Mouse (Mus musculus): ENCODE measurements around the gene Phactr2. TPM values are rescaled to one million over a fixed set of nuclear protein-coding genes. Genes with fewer than 3 reads are reported as not detected.

The Phactr2 gene
- 4.6 and 4.7 TPM in 2 replicates for polyA plus RNA-seq (2012; ENCODE audit: low replicate concordance)

DNA sequence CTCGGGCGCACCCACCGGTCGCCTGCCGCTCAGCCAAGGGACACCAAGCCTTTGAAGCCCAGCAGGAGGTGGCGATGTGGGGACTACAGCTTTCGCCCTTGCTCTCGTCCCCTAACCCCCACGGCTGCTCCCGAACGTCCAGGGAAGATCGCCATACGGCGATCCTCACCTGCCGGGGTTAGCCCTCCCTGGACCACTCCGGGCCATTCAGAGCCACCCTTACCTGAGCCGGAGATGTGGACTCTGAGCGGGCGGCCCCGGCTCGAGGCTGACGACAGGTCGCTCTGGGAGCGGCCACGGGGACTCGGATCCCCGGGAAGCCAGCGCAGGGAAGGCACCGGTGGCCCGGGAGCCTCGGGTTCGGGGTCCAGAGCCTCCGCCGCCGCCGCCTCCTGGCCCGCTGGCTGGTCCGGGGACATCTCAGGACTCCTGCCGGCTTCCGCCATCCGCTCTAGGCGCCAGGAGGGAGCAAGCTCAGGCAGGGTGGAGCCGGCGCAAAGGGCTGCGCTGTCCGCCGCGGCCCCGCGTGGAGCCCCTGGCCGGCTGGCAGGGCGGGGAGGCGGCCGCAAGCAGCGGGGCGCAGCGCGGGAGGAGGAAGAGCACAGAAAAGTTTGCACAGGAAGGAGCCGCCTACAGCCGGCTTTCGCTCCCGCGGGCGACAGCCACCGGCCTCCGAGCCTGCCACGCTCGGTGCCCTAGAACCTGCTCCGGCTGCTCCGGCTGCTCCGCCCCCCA lies at the start of gene Phactr2:
TSS of gene Phactr2 (minus strand) at position 580 of the 735 bp plus-strand sequence.

DNA sequence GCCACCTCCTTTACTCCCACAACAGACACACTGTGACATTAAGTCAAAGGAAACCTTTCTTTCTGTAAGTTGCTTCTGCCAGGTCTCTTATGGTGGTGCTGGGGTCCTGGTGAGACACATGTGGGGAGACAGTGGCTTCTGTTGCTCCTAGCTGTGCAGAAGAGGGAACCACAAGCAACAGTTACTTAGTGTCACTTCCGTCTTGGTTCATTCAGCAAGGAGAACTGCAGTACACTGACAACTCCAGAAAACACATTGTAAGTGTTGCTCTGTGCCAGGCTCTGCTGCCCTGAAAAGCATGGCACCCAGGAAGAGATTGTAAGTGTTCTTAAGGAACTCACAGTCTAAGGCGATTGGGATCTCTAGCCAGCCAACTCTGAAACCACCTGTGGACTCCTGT lies 25.1 kb upstream of the Phactr2 start, which contains the start of gene Fuca2:
TSS of gene Fuca2 (plus strand) at position 210 of the 400 bp plus-strand sequence.

DNA sequence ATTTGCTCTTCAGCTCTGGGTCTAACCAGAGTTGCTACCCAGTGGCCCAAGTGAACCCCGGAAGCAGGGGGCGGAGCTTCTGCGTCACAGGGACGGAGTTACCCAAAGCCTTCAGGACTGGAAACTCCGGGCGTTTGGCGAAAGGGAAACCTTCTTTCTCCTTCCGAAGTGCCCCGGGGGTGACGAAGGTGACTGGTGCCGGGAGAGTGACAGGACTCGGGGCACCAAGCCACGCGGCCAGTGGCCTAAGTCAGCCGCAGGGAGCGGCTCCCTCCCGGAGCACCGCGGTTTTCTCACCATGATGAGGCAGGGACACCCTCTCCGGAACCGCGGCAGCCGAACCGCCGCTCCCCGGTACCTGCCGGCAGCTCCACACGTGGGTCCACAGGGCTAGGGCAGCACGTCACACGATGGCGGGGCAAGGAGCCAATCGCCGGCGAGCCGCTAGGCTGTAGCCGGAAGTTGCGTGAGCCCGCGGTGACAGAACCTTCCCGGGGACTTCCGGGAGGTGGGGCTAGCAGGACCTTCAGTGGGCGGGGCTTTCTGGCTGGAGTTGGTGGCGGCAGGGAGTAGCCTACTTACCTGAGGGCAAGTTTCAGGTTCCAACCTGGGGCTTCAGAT lies 281.4 kb downstream of the Phactr2 start, which contains the start of gene Ltv1:
TSS of gene Ltv1 (minus strand) at position 438 of the 621 bp plus-strand sequence.

DNA sequence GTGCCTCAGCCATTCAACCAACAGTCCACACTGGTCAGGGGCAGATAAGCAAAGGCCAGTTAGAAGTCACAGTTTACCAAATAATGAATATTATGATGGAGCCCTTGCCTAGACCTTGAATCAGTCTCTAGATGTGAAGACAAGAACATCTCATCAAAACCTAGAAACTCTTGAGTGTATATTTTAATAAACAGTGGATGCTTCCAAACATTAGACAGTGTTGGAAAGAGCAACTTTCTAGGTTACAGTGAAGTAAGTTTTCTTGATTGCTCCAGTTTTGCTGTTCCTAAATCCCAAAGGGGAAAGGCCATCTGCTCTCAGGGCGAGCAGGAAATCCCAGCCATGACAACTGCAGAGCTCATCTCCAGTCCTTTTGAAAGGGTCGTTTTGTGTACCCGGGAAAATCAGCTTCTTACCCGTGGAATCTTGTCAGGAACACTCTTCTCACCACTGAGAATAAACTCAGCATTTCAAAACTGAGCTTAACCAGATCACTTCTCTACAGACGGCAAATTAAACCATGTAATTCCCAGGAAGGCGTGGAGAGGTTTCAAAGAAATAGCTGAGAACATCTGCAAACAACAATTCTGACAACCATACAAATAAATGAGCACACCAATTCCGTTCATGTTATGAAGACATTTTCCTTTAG lies 296.1 kb downstream of the Phactr2 start, which contains the start of gene Zc2hc1b:
TSS of gene Zc2hc1b (minus strand) at position 51 of the 652 bp plus-strand sequence.

Other genes starting within 250 kb of the Phactr2 start
- gene Fuca2, start 25.1 kb upstream of the Phactr2 start, polyA plus RNA-seq (2012; ENCODE audit: low replicate concordance) = 20.8 and 49.1 TPM in 2 replicates
- 0.75 and 1.1 TPM in 2 replicates for gene Adat2, start 78.5 kb upstream of the Phactr2 start, polyA plus RNA-seq (2012; ENCODE audit: low replicate concordance)
- gene Pex3, start 78.7 kb upstream of the Phactr2 start, polyA plus RNA-seq (2012; ENCODE audit: low replicate concordance) = 8.5 and 13.4 TPM in 2 replicates

Data from hematopoietic multipotent progenitor cell, adult 10-12 weeks (in vitro differentiated cells).